Mouse (Mus musculus) common myeloid progenitor, adult 5-6 weeks (primary cell): Measurements from ENCODE around the gene Bub1b. TPM values are rescaled to one million over a fixed set of nuclear protein-coding genes. Genes with fewer than 3 reads are reported as not detected.

Source experiments
- ATAC-seq: replicated peaks from 2 replicates; pipeline ENCODE4 v1.8.0; 2016; ENCODE audit warnings: low read depth, mild to moderate bottlenecking, moderate TSS enrichment, inconsistent platforms; ENCODE audit not compliant: poor library complexity, severe bottlenecking
- total RNA-seq: library from RNA; stranded (forward); fragments of 200-1000, 187-1606 nt; gene quantifications from 2 replicates; pipeline ENCODE4 v1.2.3, GENCODE M21; 2017

The Bub1b gene
- total RNA-seq, 1 experiment from 2014 or later: 103 TPM

DNA sequence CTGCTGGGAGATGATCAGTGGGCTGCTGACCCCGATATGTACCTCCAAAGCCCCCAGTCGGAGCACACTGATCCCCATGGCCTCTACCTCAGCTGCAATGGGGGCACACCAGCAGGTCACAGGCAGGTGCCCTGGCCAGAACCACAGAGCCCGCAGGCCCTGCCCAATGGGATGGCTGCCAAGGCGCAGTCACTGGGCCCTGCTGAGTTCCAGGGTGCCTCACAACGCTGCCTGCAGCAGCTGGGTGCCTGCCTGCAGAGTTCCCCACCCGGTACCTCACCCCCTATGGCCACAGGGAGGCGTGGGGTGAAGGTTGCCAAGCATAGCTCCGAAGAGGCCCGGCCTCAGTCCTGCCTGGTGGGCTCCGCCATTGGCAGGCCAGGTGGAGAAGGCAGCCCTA lies 91.9 kb downstream of the Bub1b start:
- no peak for ATAC-seq

Other genes starting within 250 kb of the Bub1b start
- gene Gpr176, start 224.8 kb upstream of the Bub1b start, total RNA-seq: not detected in 2 replicates
- 14.8 and 21.7 TPM in 2 replicates for gene Eif2ak4, start 209.6 kb upstream of the Bub1b start, total RNA-seq
- 172 and 192 TPM in 2 replicates for gene Srp14, start 118.5 kb upstream of the Bub1b start, total RNA-seq
- 0.37 and 0.44 TPM in 2 replicates for gene Bmf, start 48.5 kb upstream of the Bub1b start, total RNA-seq
- gene Pak6, start 65.1 kb downstream of the Bub1b start, total RNA-seq: 1.1 and 1.7 TPM in 2 replicates
- gene Ankrd63, start 105.8 kb downstream of the Bub1b start, total RNA-seq: 0.09 and 0.19 TPM in 2 replicates
- 34.5 and 42.0 TPM in 2 replicates for gene Plcb2, start 130.2 kb downstream of the Bub1b start, total RNA-seq
- 19.8 and 20.5 TPM in 2 replicates for gene Inafm2, start 147.5 kb downstream of the Bub1b start, total RNA-seq
- 0.24 and 0.96 TPM in 2 replicates for gene Ccdc9b, start 164.4 kb downstream of the Bub1b start, total RNA-seq
- gene Phgr1, start 174.6 kb downstream of the Bub1b start, total RNA-seq: not detected in 2 replicates
- gene Disp2, start 181.5 kb downstream of the Bub1b start, total RNA-seq: not detected in 2 replicates
- 124 and 177 TPM in 2 replicates for gene Knstrn, start 215.8 kb downstream of the Bub1b start, total RNA-seq